Mouse (Mus musculus) testis, adult 2 months (tissue): ENCODE results near the gene Angptl7.

Experiments used
- CTCF ChIP-seq: fragments of 200-500 bp; IDR thresholded peaks from 2 replicates; pipeline ENCODE4 v1.5.1; 2012; ENCODE audit warnings: low read depth, mild to moderate bottlenecking, inconsistent platforms, low read length, moderate library complexity; ENCODE audit not compliant: control insufficient read depth, insufficient read depth, insufficient replicate concordance
- POLR2A ChIP-seq: fragments of 200-500 bp; IDR thresholded peaks from 2 replicates; pipeline ENCODE4 v1.6.1; 2012; ENCODE audit warnings: low read depth, mild to moderate bottlenecking, inconsistent platforms, low read length, moderate library complexity; ENCODE audit not compliant: control insufficient read depth

GRCm38 (mm10) chr4:148490502-148490901 lies 9.8 kb downstream of the Angptl7 start:
- no peak for TF ChIP-seq POLR2A
- no peak for TF ChIP-seq CTCF
